Mouse (Mus musculus): Measurements from ENCODE around the gene Mast4. TPM values are rescaled to one million over a fixed set of nuclear protein-coding genes. Genes with fewer than 3 reads are reported as not detected.

Gene Mast4
- polyA plus RNA-seq, 1 experiment from 2014 or later = 21.5 TPM

DNA sequence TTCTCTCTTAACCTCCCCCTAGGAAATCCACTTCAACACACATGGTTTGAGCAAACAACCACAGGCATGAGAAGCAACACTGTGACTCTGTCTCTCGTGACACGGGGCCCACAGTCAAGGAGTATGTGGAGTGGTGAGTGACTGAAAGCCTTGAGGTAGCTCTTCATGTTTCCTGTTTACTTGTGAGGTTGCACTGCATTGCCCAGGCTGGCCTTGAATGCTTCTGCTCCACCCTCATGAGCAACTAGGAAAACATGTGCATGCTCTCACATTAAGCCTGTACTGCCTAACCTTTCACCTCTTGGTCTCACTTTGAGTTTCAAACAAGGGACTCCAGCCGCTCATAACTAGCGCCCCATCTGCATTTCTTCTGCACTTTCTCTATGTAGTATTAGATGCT lies 260.8 kb downstream of the Mast4 start:
- no peak for DNase-seq (ENCODE audit: low spot score)
- H3K27me3 ChIP-seq (ENCODE audit: low read depth, poor library complexity, severe bottlenecking) = no peaks in the 10 kb centered on the region
- H3K9me3 ChIP-seq (replicated peaks) = no peaks in the 10 kb centered on the region
- H3K36me3 ChIP-seq = no peaks in the 10 kb centered on the region
- 86% methylated on average over 4 of the region's 4 CpGs for WGBS
- H3K4me3 ChIP-seq = no peak overlapping the region
- H3K4me1 ChIP-seq = no peaks in the 10 kb centered on the region
- H3K27ac ChIP-seq = no peak overlapping the region

DNA sequence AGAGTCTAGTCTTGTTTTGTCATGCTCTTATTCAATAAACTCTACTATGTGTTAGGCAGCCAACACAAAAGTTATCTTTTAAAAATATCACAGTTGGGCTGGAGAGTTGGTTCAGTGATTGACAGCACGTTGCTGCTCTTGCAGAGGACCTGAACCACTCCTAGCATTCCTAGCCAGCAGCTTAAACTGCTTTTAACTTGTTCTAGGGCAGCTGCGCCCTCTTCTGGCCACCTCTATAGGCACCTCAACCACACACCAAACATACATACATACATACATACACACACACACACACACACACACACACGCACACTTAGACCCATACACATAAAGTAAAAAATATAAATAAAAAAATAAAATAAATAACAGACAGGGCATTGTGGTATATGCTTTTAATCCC lies 262.5 kb downstream of the Mast4 start:
- H3K27ac ChIP-seq = no peak overlapping the region
- peaks cover 4% of the 10 kb centered on the region; the same call in 1 of the 2 replicates for H3K4me1 ChIP-seq
- no peaks in the 10 kb centered on the region for H3K27me3 ChIP-seq (ENCODE audit: low read depth, poor library complexity, severe bottlenecking)
- no peaks in the 10 kb centered on the region for H3K9me3 ChIP-seq (replicated peaks)
- H3K36me3 ChIP-seq = no peaks in the 10 kb centered on the region
- no peak overlapping the region for H3K4me3 ChIP-seq
- no peak for DNase-seq (ENCODE audit: low spot score)
- WGBS = 81% methylated on average over 3 of the region's 3 CpGs

DNA sequence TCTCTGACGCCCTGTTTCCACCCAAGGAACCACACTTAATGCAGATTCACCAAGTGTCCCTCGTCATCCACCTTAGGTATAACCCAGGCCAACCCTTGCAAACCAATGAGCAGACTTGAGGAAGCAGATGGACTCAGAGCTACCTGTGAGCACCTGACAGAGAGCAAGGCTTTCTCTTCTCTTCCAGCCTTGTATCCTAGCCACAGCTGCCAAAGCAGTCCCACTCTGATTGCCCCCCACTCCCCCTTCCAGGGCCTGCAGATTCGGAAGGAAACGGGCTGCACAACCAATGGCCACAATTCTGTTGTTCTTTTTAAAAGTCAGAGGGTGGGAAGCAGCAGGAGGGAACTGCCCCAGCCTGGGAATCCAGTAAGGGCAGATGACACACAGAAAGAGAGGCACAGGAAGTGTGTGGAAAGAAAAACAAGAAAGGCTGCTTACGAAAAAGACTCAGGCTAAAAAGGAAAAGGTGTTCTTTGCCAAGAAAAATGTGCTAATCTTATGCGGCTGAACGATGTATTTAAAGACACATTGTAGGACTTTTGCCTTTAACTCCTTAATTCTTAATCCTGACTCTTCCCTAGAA lies 266.6 kb downstream of the Mast4 start:
- 54% methylated on average over 7 of the region's 7 CpGs for WGBS
- no peak overlapping the region for H3K27ac ChIP-seq
- H3K9me3 ChIP-seq (replicated peaks) = no peaks in the 10 kb centered on the region
- peaks cover 4% of the 10 kb centered on the region; the same call in 1 of the 2 replicates for H3K4me1 ChIP-seq
- no peaks in the 10 kb centered on the region for H3K36me3 ChIP-seq
- DNase-seq (ENCODE audit: low spot score) = no peak
- H3K4me3 ChIP-seq = no peak overlapping the region
- peaks cover 6% of the 10 kb centered on the region; the same call in 1 of the 2 replicates for H3K27me3 ChIP-seq (ENCODE audit: low read depth, poor library complexity, severe bottlenecking)

DNA sequence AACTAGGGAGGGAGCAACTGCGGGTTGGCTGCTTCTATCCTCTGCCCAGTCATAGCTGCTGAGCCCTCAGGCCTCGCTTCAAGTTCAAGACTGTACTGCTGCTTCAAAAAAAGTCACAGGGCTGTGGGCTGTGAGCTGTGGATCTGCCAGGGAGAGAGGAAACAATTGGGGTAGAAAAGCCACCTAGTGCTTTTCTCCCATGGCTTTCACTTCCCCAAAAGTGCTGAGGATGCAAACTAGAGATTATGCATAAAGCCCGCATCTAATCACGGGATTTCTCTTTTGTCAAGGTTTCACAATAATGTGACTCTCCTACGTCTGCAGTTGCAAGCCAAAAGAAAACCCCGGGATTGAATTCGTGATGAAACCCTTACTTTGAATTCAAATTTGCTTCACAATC lies 268.9 kb downstream of the Mast4 start:
- Histone ChIP-seq H3K27ac (no peak overlapping the region), H3K4me3 (no peak overlapping the region), H3K9me3 (replicated peaks) (no peaks in the 10 kb centered on the region), H3K4me1 (peaks cover 4% of the 10 kb centered on the region; the same call in 1 of the 2 replicates), H3K36me3 (no peaks in the 10 kb centered on the region), H3K27me3 (ENCODE audit: low read depth, poor library complexity, severe bottlenecking) (peaks cover 6% of the 10 kb centered on the region; the same call in 1 of the 2 replicates)
- WGBS = 69% methylated on average over 7 of the region's 7 CpGs
- DNase-seq (ENCODE audit: low spot score) = no peak

DNA sequence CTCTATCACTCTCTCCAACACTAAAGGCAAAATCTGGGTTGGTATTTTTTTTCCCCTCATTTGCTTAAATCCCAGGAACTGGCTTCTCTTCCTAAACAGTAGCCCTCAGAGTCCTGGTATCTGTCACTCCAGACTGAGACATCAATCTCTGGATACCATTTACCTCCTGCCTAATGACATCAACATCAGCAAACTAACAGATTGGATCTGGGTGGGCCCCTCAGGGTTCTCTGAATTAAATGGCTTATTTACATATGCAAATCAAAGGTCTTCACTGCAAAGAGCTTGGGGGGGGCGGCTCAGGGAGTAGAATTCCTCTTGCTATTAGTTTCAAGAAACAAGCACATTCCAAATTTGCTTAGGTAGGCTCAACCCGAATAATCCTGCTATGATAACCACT lies 272.6 kb downstream of the Mast4 start:
- 87% methylated on average over 2 of the region's 2 CpGs for WGBS
- H3K9me3 ChIP-seq (replicated peaks) = no peaks in the 10 kb centered on the region
- DNase-seq (ENCODE audit: low spot score) = no peak
- no peaks in the 10 kb centered on the region for H3K4me1 ChIP-seq
- H3K27ac ChIP-seq = no peak overlapping the region
- H3K4me3 ChIP-seq = no peak overlapping the region
- H3K36me3 ChIP-seq = no peaks in the 10 kb centered on the region
- H3K27me3 ChIP-seq (ENCODE audit: low read depth, poor library complexity, severe bottlenecking) = peaks cover 6% of the 10 kb centered on the region; the same call in 1 of the 2 replicates

DNA sequence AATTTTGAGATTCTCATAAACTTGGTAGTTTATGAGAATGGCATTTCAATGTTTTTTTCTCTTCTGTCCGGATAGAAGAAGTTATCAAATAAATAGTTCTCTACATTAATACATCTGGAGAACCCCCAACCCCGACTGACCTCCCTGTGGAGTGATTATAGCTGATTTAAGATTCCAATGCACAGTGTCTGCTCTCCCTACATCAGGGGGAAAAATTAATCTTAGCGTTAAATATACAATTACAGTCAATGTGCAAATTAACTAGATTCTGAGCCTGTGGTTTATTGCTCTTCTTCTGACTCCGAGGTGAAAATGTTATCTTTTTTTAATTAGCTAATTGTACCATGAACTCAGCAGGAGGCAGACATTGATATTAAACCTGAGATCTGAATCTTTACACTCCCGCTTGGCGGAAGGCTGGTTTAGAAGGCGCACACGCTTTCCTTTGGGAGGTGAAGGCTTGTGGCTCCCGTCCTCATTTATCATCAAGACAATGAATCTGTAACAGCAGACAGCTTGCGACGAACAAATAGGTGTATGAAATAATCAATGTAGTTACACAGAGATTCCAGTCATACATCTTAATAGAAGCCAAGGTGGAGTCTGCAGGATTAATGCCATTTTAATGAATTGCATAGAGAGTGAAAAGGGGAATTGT lies 274.2 kb downstream of the Mast4 start:
- Histone ChIP-seq H3K4me3 (no peak overlapping the region), H3K36me3 (no peaks in the 10 kb centered on the region), H3K9me3 (replicated peaks) (no peaks in the 10 kb centered on the region), H3K27ac (no peak overlapping the region), H3K4me1 (no peaks in the 10 kb centered on the region), H3K27me3 (ENCODE audit: low read depth, poor library complexity, severe bottlenecking) (peaks cover 2% of the 10 kb centered on the region; the same call in 1 of the 2 replicates)
- 81% methylated on average over 11 of the region's 11 CpGs for WGBS
- DNase-seq (ENCODE audit: low spot score) = no peak

DNA sequence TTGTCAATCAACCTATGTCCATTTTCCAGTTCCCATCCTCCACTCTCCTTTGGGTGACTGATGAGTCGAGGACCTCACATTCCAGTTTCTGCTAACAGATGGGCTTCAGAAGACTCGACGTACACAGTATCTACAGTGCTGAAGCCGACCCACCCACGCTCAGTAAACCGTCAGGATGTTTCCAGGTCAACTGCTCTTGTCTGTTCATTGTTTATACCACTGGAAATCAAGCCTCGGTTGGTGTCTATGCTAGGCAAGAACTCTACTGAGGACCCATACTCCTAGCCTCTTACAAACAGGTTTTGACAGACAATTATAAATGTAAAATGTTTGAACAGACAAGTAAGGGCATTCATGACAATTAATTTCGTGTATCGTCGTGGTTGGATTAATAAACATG lies 277.8 kb downstream of the Mast4 start:
- no peaks in the 10 kb centered on the region for H3K36me3 ChIP-seq
- no peak for DNase-seq (ENCODE audit: low spot score)
- H3K4me1 ChIP-seq = no peaks in the 10 kb centered on the region
- 86% methylated on average over 10 of the region's 10 CpGs for WGBS
- H3K4me3 ChIP-seq = no peak overlapping the region
- H3K27ac ChIP-seq = no peak overlapping the region
- no peaks in the 10 kb centered on the region for H3K27me3 ChIP-seq (ENCODE audit: low read depth, poor library complexity, severe bottlenecking)
- H3K9me3 ChIP-seq (replicated peaks) = no peaks in the 10 kb centered on the region

DNA sequence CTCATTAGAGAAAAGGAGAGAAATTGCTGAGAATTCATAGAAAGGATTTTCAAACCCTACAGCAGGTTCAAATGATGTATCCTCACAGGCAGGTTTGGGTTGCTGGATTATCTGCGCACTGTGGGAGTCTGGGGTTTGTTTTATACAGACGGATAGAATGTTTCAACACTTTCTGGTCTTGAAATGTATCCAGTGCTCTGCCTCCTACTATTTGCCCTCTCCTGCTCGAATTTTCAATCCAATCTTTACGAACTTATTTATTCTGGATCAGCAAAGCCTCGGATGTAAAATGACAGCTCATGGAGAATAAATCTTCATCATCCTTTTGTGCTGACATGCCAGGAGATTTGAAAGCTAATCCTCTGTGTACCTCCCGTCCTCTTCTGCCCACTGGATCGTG lies 281.6 kb downstream of the Mast4 start:
- no peaks in the 10 kb centered on the region for H3K9me3 ChIP-seq (replicated peaks)
- H3K4me3 ChIP-seq = no peak overlapping the region
- H3K27ac ChIP-seq = no peak overlapping the region
- no peaks in the 10 kb centered on the region for H3K27me3 ChIP-seq (ENCODE audit: low read depth, poor library complexity, severe bottlenecking)
- no peak for DNase-seq (ENCODE audit: low spot score)
- WGBS = 75% methylated on average over 7 of the region's 7 CpGs
- no peaks in the 10 kb centered on the region for H3K4me1 ChIP-seq
- H3K36me3 ChIP-seq = no peaks in the 10 kb centered on the region

DNA sequence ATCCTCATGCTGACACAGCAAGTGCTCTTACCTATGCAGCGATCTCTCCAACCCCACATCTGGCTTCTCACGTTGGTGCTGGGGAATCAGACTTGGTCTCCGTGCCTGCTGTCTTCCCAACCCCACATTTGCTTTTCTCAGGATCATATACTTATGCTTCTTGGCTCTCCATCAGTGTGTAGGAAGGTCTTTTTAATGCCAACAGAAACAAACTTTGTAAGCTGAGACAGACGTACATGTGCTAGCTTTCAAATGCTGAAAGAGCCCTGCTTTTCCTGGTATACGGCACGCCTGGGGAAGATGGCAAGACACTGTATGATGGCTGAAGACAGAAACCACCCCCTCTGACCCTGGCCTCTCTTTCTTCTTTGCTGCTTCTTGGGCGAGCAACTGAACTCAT lies 285.3 kb downstream of the Mast4 start:
- H3K27me3 ChIP-seq (ENCODE audit: low read depth, poor library complexity, severe bottlenecking) = no peaks in the 10 kb centered on the region
- no peaks in the 10 kb centered on the region for H3K9me3 ChIP-seq (replicated peaks)
- no peak overlapping the region for H3K27ac ChIP-seq
- 91% methylated on average over 7 of the region's 7 CpGs for WGBS
- no peaks in the 10 kb centered on the region for H3K36me3 ChIP-seq
- DNase-seq (ENCODE audit: low spot score) = no peak
- no peak overlapping the region for H3K4me3 ChIP-seq
- H3K4me1 ChIP-seq = no peaks in the 10 kb centered on the region

DNA sequence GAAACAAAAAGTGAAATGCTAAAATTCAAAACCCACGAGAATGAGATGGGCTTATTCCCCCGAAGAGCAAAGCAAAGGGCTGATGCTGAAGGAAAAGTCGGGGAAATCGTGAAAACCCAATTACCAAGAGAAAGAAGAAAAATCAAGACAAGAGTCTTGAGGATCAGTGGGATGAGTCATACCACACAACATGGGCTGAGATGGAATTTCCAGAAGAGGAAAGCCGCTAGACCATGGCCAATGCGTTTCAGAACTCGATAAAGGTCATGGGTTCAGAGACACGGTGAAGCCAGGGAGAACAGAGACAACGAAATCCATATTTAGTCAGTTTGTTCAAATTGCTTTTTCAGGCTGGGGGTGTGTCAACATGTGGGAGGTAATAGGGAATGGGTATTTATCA lies 290.6 kb downstream of the Mast4 start:
- H3K36me3 ChIP-seq = no peaks in the 10 kb centered on the region
- H3K27me3 ChIP-seq (ENCODE audit: low read depth, poor library complexity, severe bottlenecking) = no peaks in the 10 kb centered on the region
- no peak overlapping the region for H3K4me3 ChIP-seq
- 96% methylated on average over 9 of the region's 9 CpGs for WGBS
- H3K27ac ChIP-seq = no peak overlapping the region
- no peak for DNase-seq (ENCODE audit: low spot score)
- H3K4me1 ChIP-seq = no peaks in the 10 kb centered on the region
- H3K9me3 ChIP-seq (replicated peaks) = no peaks in the 10 kb centered on the region

DNA sequence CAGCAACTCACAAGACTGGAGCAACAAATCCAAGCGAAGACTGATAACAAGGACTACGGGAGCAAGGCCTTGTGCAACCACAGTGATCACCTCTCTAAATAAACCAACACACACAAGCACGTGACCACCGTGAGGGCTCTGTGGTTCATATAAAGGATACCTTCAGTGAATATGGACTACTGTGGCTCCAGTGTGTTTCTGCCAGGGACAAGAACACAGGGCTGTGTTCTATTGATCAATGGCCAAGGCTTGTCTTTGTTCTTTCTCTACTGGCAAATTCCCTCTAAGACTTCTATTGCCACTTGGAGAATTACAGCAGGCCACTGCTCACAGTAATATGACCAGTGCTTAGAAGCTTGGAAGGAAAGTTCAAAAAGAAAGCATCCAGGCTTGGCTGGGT lies 291.3 kb downstream of the Mast4 start:
- no peak overlapping the region for H3K4me3 ChIP-seq
- no peak overlapping the region for H3K27ac ChIP-seq
- 96% methylated on average over 4 of the region's 4 CpGs for WGBS
- no peak for DNase-seq (ENCODE audit: low spot score)
- H3K4me1 ChIP-seq = no peaks in the 10 kb centered on the region
- no peaks in the 10 kb centered on the region for H3K9me3 ChIP-seq (replicated peaks)
- H3K27me3 ChIP-seq (ENCODE audit: low read depth, poor library complexity, severe bottlenecking) = no peaks in the 10 kb centered on the region
- H3K36me3 ChIP-seq = no peaks in the 10 kb centered on the region

DNA sequence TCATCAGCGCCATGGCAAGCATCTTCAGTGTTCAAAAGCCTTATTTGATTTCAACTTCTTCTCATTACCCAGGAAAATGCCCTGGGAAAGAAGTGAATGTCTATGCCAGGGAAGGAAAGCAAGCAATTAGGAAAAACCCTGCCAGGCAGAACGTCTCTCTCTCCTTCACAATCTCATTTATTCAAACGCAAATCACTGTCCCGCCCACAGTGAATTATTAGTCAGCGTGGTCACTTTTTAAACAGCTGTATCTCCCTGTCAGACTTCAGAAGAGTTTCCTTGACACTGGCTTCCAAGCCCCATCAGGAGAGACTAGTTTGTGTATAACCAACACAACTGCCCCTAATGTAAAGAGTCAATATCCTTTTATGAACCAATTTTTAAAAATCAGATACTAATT lies 296.8 kb downstream of the Mast4 start:
- WGBS = 71% methylated on average over 5 of the region's 5 CpGs
- H3K4me3 ChIP-seq = no peak overlapping the region

DNA sequence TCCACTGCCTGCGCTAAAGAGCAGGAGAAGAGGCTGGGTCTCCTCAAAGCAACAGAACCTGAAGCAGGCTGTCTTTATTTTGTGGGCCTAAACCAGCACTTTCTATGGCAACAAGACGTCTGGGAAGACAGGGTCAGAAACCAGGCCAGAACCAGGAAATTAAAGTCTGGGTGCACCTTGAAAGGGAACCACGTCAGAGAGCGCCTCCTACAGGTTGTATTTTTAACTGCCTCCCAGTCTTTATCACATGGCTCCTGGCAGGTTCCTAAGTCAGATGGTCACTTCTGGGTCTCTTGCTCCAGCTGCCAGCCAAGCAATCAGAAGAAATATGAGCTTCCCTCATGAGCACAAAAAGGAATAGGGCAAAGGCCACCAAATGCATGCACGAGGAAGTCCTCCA lies 304.9 kb downstream of the Mast4 start:
- H3K4me3 ChIP-seq = no peak overlapping the region
- no peaks in the 10 kb centered on the region for H3K9me3 ChIP-seq (replicated peaks)
- H3K4me1 ChIP-seq = peaks cover 44% of the 10 kb centered on the region
- no peak for DNase-seq (ENCODE audit: low spot score)
- WGBS = 82% methylated on average over 5 of the region's 5 CpGs
- no peaks in the 10 kb centered on the region for H3K36me3 ChIP-seq
- peaks cover 15% of the 10 kb centered on the region; the same call in 1 of the 2 replicates for H3K27me3 ChIP-seq (ENCODE audit: low read depth, poor library complexity, severe bottlenecking)
- H3K27ac ChIP-seq = no peak overlapping the region

More for the DNA sequence above, 296.8 kb downstream of the Mast4 start:
- no peak for DNase-seq (ENCODE audit: low spot score)
- Histone ChIP-seq H3K27ac (no peak overlapping the region), H3K9me3 (replicated peaks) (no peaks in the 10 kb centered on the region), H3K27me3 (ENCODE audit: low read depth, poor library complexity, severe bottlenecking) (peaks cover 8% of the 10 kb centered on the region; the same call in 1 of the 2 replicates), H3K4me1 (no peaks in the 10 kb centered on the region), H3K36me3 (no peaks in the 10 kb centered on the region)

Data from limb, embryonic 10.5 days (tissue).